Mouse (Mus musculus) midbrain, embryonic 14.5 days (tissue): ENCODE data around the gene Anks1b. TPM values are rescaled to one million over a fixed set of nuclear protein-coding genes. Genes with fewer than 3 reads are reported as not detected.

ENCODE experiments used
- ATAC-seq: fragments of 200-750 bp; cut with Nextera tagmentation; 2 replicates; pipeline ENCODE4 v1.8.0; 2017; ENCODE audit warnings: moderate number of reproducible peaks, moderate library complexity; ENCODE audit not compliant: low FRiP score, low TSS enrichment
- DNase-seq: peaks from one replicate; pipeline ENCODE4 v3.0.0-alpha.2; 2015
- H3K27ac ChIP-seq: fragments of 300-500 bp; sonication (generic); replicated peaks from 2 replicates; pipeline ENCODE4 v1.5.1; 2014; ENCODE audit warnings: mild to moderate bottlenecking, low read depth, low read length, moderate library complexity
- H3K27me3 ChIP-seq: fragments of 300-500 bp; sonication (generic); 2 replicates; pipeline ENCODE4 v1.6.1; 2014; ENCODE audit warnings: low read length, control low read depth, mixed read lengths; ENCODE audit not compliant: control insufficient read depth, insufficient read depth
- H3K36me3 ChIP-seq: fragments of 300-500 bp; sonication (generic); 2 replicates; pipeline ENCODE4 v1.6.1; 2014; ENCODE audit warnings: low read length, control low read depth; ENCODE audit not compliant: control insufficient read depth, insufficient read depth
- H3K4me1 ChIP-seq: fragments of 300-500 bp; sonication (generic); 2 replicates; pipeline ENCODE4 v1.6.1; 2014; ENCODE audit warnings: mild to moderate bottlenecking, antibody characterized with exemption, low read length, control low read depth; ENCODE audit not compliant: control insufficient read depth, insufficient read depth
- H3K4me2 ChIP-seq: fragments of 300-500 bp; sonication (generic); 2 replicates; pipeline ENCODE4 v1.6.1; 2014; ENCODE audit warnings: mild to moderate bottlenecking, low read length, moderate library complexity
- H3K4me3 ChIP-seq: fragments of 300-500 bp; sonication (generic); replicated peaks from 2 replicates; pipeline ENCODE4 v1.5.1; 2014; ENCODE audit warnings: low read depth, low read length
- H3K9ac ChIP-seq: fragments of 300-500 bp; sonication (generic); replicated peaks from 2 replicates; pipeline ENCODE4 v1.6.1; 2014; ENCODE audit warnings: mild to moderate bottlenecking, low read length, moderate library complexity
- H3K9me3 ChIP-seq: fragments of 300-500 bp; sonication (generic); 2 replicates; pipeline ENCODE4 v1.6.1; 2016; ENCODE audit warnings: low read length, control low read depth, mixed read lengths; ENCODE audit not compliant: control insufficient read depth
- WGBS: fragments of 180-500 bp; shearing (Covaris S2); extraction: QIAGEN DNeasy Blood & Tissue Kit; methylation state at CpG from one replicate; pipeline ENCODE4 v1.1.7; 2014; 5-methylcytosine and 5-hydroxymethylcytosine counted together
- polyA plus RNA-seq: library from polyadenylated mRNA; unstranded; fragments of >200 nt; fragmentation: Nextera tagmentation; extraction: Ambion mirVana; gene quantifications from 2 replicates; pipeline ENCODE4 v1.2.1, GENCODE M21; 2014

The Anks1b gene
- polyA plus RNA-seq, 1 experiment from 2014 or later, result 73.1 TPM

DNA sequence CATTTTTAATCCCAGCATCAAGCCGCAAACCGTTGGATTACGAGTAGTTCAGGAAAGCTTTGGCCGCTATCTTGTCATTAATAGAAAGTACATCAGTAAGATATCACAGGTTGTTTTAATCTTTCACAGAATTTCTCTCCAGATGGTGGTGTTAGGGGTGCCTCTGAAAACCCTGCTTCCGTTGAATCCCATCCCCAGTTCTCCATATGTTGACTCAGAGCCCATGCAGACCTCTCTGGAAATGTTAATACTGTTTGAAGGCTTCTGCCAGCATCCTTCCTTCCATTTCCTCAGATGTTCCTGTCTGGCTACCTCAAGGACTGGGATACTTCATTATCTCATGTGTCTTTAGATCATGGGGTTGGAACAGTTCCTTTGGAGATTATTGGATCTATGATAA is 940.0 kb downstream of the Anks1b start:
- Histone ChIP-seq H3K4me1 (peaks cover 10% of the 10 kb centered on the region), H3K9me3 (no peaks in the 10 kb centered on the region), H3K4me2 (no peak overlapping the region), H3K9ac (no peak overlapping the region), H3K36me3 (no peaks in the 10 kb centered on the region), H3K27ac (no peak overlapping the region), H3K27me3 (no peaks in the 10 kb centered on the region), H3K4me3 (no peak overlapping the region)
- no peak for DNase-seq
- ATAC-seq, result no peak
- WGBS, result 90% methylated on average over 5 of the region's 5 CpGs

DNA sequence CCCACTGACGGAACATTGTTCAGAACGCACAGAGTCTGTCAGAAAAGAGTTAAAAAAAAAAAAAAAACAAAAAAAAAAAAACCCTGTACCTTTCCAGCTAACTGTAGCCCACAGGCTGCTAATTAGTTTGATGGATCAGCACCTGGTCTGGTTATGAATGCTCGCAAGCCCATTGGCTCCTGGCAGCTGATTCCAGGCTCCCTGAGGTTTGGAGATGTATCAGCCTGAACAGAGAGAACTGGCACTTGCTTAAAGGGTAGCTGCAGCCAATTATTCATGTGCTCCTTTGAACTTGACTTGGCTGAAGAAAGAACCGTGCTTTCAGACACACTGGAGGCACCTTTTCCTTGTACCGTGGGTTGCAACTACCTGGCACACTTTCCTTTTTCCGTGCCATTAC is 941.1 kb downstream of the Anks1b start:
- 47% methylated on average over 6 of the region's 6 CpGs for WGBS
- Histone ChIP-seq H3K4me1 (peaks cover 17% of the 10 kb centered on the region), H3K36me3 (no peaks in the 10 kb centered on the region), H3K9me3 (no peaks in the 10 kb centered on the region), H3K4me2 (no peak overlapping the region), H3K9ac (no peak overlapping the region), H3K27me3 (no peaks in the 10 kb centered on the region), H3K4me3 (no peak overlapping the region), H3K27ac (no peak overlapping the region; the same call in 1 of the 2 replicates)
- peak; percentile 55 for DNase-seq
- no peak for ATAC-seq

- H3K4me2 ChIP-seq, result no peak overlapping the region
- no peak for ATAC-seq
- peaks cover 17% of the 10 kb centered on the region for H3K4me1 ChIP-seq
- WGBS, result 33% methylated on average over 10 of the region's 10 CpGs
- no peak overlapping the region for H3K9ac ChIP-seq
- H3K4me3 ChIP-seq, result no peak overlapping the region
- no peaks in the 10 kb centered on the region for H3K9me3 ChIP-seq
- H3K27me3 ChIP-seq, result no peaks in the 10 kb centered on the region
- H3K36me3 ChIP-seq, result no peaks in the 10 kb centered on the region
- peak; percentile 39 for DNase-seq
- peak overlapping the region; percentile 50 for H3K27ac ChIP-seq
Observed at GRCm38 (mm10) chr10:90818246-90818937, 945.1 kb downstream of the Anks1b start.

- Histone ChIP-seq H3K4me3 (no peak overlapping the region), H3K27me3 (peaks cover 12% of the 10 kb centered on the region; the same call in 1 of the 2 replicates), H3K9me3 (no peaks in the 10 kb centered on the region), H3K4me1 (peaks cover 5% of the 10 kb centered on the region), H3K36me3 (no peaks in the 10 kb centered on the region), H3K4me2 (no peak overlapping the region), H3K27ac (no peak overlapping the region), H3K9ac (no peak overlapping the region)
- no peak for ATAC-seq
- 16% methylated on average over 4 of the region's 4 CpGs for WGBS
- DNase-seq, result no peak
Observed at GRCm38 (mm10) chr10:90823438-90823837, 950.1 kb downstream of the Anks1b start.

DNA sequence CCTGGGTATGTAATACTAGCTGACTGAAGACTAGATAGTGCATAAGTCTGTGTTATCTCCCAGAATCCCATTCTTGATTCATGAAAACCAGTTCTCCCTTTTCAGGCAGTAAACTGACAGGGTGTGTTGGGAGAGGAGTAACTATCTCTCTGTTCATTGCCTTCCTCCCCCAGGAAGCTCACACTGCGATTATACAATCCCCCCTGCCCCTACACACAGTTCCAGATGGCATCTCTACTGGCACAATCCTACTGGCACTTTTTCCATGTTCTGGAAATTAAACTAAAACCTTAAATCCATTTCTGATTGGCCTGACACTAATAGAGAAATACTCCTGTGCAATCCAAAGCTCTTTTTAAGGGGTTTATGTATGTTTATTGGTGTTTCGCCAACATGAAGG is 951.4 kb downstream of the Anks1b start:
- H3K36me3 ChIP-seq, result no peaks in the 10 kb centered on the region
- ATAC-seq, result no peak
- DNase-seq, result no peak
- no peak overlapping the region for H3K9ac ChIP-seq
- 85% methylated on average over 2 of the region's 2 CpGs for WGBS
- H3K4me3 ChIP-seq, result no peak overlapping the region
- no peak overlapping the region for H3K4me2 ChIP-seq
- no peak overlapping the region for H3K27ac ChIP-seq
- 0 out of 2 replicates have a peak, but pooled peaks cover 3% of the 10 kb centered on the region for H3K4me1 ChIP-seq
- H3K27me3 ChIP-seq, result peaks cover 12% of the 10 kb centered on the region; the same call in 1 of the 2 replicates
- no peaks in the 10 kb centered on the region for H3K9me3 ChIP-seq

DNA sequence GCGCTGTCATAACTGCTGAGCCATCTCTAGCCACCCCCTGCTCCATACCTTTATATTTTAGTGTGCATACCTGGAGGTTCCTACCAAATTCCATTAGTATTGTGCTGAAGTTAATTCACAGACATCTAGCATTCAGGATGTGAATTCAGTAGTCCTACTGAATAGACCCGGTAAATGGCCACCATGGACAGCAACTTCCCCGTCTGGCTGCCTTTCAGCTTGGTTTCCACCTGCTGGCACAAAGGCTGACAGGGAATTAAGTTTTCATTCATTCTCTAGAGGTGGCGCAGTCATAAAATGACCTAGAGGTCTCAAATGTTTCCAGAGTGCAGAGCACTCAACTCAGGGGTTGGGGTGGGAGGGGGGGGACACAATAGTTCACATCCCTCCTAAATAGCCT is 953.6 kb downstream of the Anks1b start:
- DNase-seq, result no peak
- Histone ChIP-seq H3K4me3 (no peak overlapping the region), H3K9ac (no peak overlapping the region), H3K27me3 (peaks cover 22% of the 10 kb centered on the region; the same call in 1 of the 2 replicates), H3K9me3 (no peaks in the 10 kb centered on the region), H3K27ac (no peak overlapping the region), H3K36me3 (no peaks in the 10 kb centered on the region), H3K4me2 (no peak overlapping the region), H3K4me1 (peaks cover 10% of the 10 kb centered on the region)
- no peak for ATAC-seq
- 18% methylated on average over 4 of the region's 4 CpGs for WGBS

DNA sequence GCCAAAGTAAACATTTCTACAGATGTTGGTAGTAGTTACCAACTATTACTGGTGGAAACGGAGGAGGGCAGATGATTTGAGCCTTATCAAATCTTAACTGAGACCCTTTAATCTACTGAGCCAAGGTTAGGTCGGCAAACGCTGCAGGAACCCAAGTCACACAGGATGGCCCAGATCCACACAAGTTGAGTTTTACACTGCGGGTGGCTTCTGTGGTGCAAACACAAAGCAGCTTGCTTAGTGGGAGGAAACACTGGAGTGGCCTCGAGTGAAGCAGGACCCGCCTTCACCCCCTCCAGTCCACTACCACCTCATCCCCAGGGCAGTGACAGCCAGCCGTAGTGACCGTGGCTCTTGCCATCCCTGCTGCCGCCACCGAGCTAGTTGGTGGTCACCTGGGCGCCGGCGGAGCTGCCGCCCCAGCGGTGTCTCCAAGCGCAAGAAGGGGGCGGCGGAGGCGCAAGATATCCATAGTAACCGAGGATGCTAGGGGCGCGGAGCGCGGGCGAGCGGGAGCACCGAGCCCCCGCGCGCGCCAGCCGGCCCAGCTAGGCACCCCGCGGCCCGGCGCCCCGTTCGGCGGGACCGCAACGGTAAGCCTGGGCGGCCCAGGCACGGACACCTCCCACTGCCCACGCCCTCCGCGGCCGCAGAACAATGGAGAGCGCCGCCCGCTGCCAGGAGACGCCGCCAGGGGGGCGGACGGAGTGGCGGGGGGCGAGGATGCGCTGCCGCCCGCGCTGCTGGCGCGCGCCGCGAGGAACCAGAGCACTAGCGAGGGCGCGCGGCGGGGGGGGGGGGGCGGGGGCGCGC is 955.5 kb downstream of the Anks1b start:
- ATAC-seq (peak; percentile 84), DNase-seq (peak; percentile 88)
- Histone ChIP-seq H3K9me3 (no peaks in the 10 kb centered on the region), H3K36me3 (no peaks in the 10 kb centered on the region), H3K9ac (peak overlapping the region; percentile 86), H3K4me1 (peaks cover 10% of the 10 kb centered on the region), H3K4me2 (peak overlapping the region; percentile 73), H3K27me3 (peaks cover 24% of the 10 kb centered on the region; the same call in 1 of the 2 replicates), H3K4me3 (peak overlapping the region; percentile 64), H3K27ac (peak overlapping the region; percentile 96)
- WGBS, result under 1% methylated on average over 49 of the region's 73 CpGs

- under 1% methylated on average over 63 of the region's 76 CpGs for WGBS
- Histone ChIP-seq H3K4me3 (peak overlapping the region; percentile 64), H3K9ac (peak overlapping the region; percentile 86), H3K9me3 (no peaks in the 10 kb centered on the region), H3K36me3 (no peaks in the 10 kb centered on the region), H3K4me2 (peak overlapping the region; percentile 73), H3K4me1 (peaks cover 10% of the 10 kb centered on the region), H3K27ac (peak overlapping the region; percentile 96), H3K27me3 (peaks cover 24% of the 10 kb centered on the region; the same call in 1 of the 2 replicates)
- peak; percentile 89 for ATAC-seq
- peak; percentile 36 for DNase-seq
Observed at GRCm38 (mm10) chr10:90829394-90830267, 956.3 kb downstream of the Anks1b start.
